ENCODE assay signal across 8 mouse cellular contexts in genomic region chr3:33824135-33824946, GRCm38 (mm10). TPM values are rescaled to one million over a fixed set of nuclear protein-coding genes. Genes with fewer than 3 reads are reported as not detected.
A peak's percentile ranks its signal among the peaks of the same experiment; 100 is the strongest.
DNase-seq lines count a peak whose midpoint lies in the region; ATAC-seq and TF ChIP-seq lines count a peak whose summit lies in the region.

No protein-coding gene starts in this region.

- no peaks in the 10 kb centered on the region for H3K9me3 ChIP-seq in G1E (replicated peaks)
- no peaks in the 10 kb centered on the region for H3K9me3 ChIP-seq in forebrain, embryonic 10.5 days
- H3K9me3 ChIP-seq in kidney, embryonic 16.5 days (ENCODE audit: low read length) = no peaks in the 10 kb centered on the region
- H3K9me3 ChIP-seq in midbrain, embryonic 14.5 days (ENCODE audit: control insufficient read depth, low read length) = no peaks in the 10 kb centered on the region

- intact Hi-C loops in left cerebral cortex, postnatal 25 days (cut with DNase I) = loop anchor here (2.0 kb wide), 1 partner anchor 94 kb away; no protein-coding TSS in a partner anchor
- intact Hi-C loops in left cerebral cortex, postnatal 36 days (cut with DNase I) = loop anchor here (1.0 to 10.0 kb wide), 2 partner anchors 95 to 230 kb away; no protein-coding TSS in a partner anchor

- H3K36me3 ChIP-seq in G1E (replicated peaks) = no peaks in the 10 kb centered on the region
- H3K36me3 ChIP-seq in forebrain, embryonic 10.5 days (replicated peaks) = no peaks in the 10 kb centered on the region
- H3K36me3 ChIP-seq in kidney, embryonic 16.5 days (ENCODE audit: insufficient read depth, low read length) = no peaks in the 10 kb centered on the region
- no peaks in the 10 kb centered on the region for H3K36me3 ChIP-seq in midbrain, embryonic 14.5 days (ENCODE audit: control insufficient read depth, insufficient read depth, low read length)

- 60% methylated on average over 9 of the region's 9 CpGs for WGBS in forebrain, embryonic 10.5 days
- WGBS in kidney, embryonic 16.5 days = 44% methylated on average over 9 of the region's 9 CpGs
- WGBS in midbrain, embryonic 14.5 days = 53% methylated on average over 9 of the region's 9 CpGs

- no peaks in the 10 kb centered on the region for H3K27me3 ChIP-seq in G1E (ENCODE audit: insufficient read depth, low read length)
- no peaks in the 10 kb centered on the region for H3K27me3 ChIP-seq in forebrain, embryonic 10.5 days (ENCODE audit: poor library complexity, severe bottlenecking)
- no peaks in the 10 kb centered on the region for H3K27me3 ChIP-seq in kidney, embryonic 16.5 days (ENCODE audit: insufficient read depth, low read length)
- H3K27me3 ChIP-seq in midbrain, embryonic 14.5 days (ENCODE audit: control insufficient read depth, insufficient read depth, low read length) = no peaks in the 10 kb centered on the region

- peak; percentile 37 for TF ChIP-seq CTCF in G1E (IDR thresholded peaks at IDR 0.05; ENCODE audit: low read depth, low read length)

- no peak overlapping the region for H3K9ac ChIP-seq in kidney, embryonic 16.5 days (replicated peaks; ENCODE audit: low read length)
- H3K9ac ChIP-seq in midbrain, embryonic 14.5 days (replicated peaks; ENCODE audit: low read length) = no peak overlapping the region

- peaks cover 28% of the 10 kb centered on the region for H3K4me1 ChIP-seq in G1E (ENCODE audit: insufficient read depth, low read depth, low read length)
- H3K4me1 ChIP-seq in forebrain, embryonic 10.5 days = no peaks in the 10 kb centered on the region
- H3K4me1 ChIP-seq in kidney, embryonic 16.5 days (ENCODE audit: insufficient read depth, low read length) = no peaks in the 10 kb centered on the region
- no peaks in the 10 kb centered on the region for H3K4me1 ChIP-seq in midbrain, embryonic 14.5 days (ENCODE audit: control insufficient read depth, insufficient read depth, low read length)

- H3K4me2 ChIP-seq in kidney, embryonic 16.5 days (replicated peaks; ENCODE audit: low read depth, low read length) = no peak overlapping the region
- no peak overlapping the region for H3K4me2 ChIP-seq in midbrain, embryonic 14.5 days (ENCODE audit: low read length)

- peak; percentile 26 to 49 for DNase-seq in left cerebral cortex, postnatal 25 days (ENCODE audit: low spot score in 2 of 2)
- DNase-seq in left cerebral cortex, postnatal 36 days (ENCODE audit: low spot score in 2 of 2) = no peak
- no peak for DNase-seq in G1E (ENCODE audit: low spot score)
- peak; percentile 25 for DNase-seq in c-Kit-positive CD71-negative TER-119-negative erythroid progenitor cells, embryonic 14.5 days (ENCODE audit: low read depth)
- peak; percentile 25 for DNase-seq in forebrain, embryonic 10.5 days (ENCODE audit: extremely low spot score, low spot score)
- DNase-seq in midbrain, embryonic 14.5 days = peak; percentile 81
- no peak for DNase-seq in ovary, postnatal 10 days (ENCODE audit: low spot score)

- no peak overlapping the region for H3K27ac ChIP-seq in forebrain, embryonic 10.5 days
- no peak overlapping the region for H3K27ac ChIP-seq in kidney, embryonic 16.5 days (ENCODE audit: low read length)
- H3K27ac ChIP-seq in midbrain, embryonic 14.5 days (replicated peaks; ENCODE audit: low read depth, low read length) = no peak overlapping the region

- peak; percentile 60; the same call in 1 of the 2 replicates for ATAC-seq in G1E (ENCODE audit: extremely low read depth, insufficient number of reproducible peaks, low FRiP score, poor library complexity, severe bottlenecking)
- peak; percentile 59; the same call in 1 of the 2 replicates for ATAC-seq in kidney, embryonic 16.5 days (ENCODE audit: low FRiP score, low TSS enrichment)
- peak; percentile 64; the same call in 1 of the 2 replicates for ATAC-seq in midbrain, embryonic 14.5 days (ENCODE audit: low FRiP score, low TSS enrichment)

- no peak overlapping the region for H3K4me3 ChIP-seq in G1E (ENCODE audit: low read depth, low read length)
- no peak overlapping the region for H3K4me3 ChIP-seq in forebrain, embryonic 10.5 days
- no peak overlapping the region for H3K4me3 ChIP-seq in kidney, embryonic 16.5 days (ENCODE audit: low read length)
- no peak overlapping the region for H3K4me3 ChIP-seq in midbrain, embryonic 14.5 days (replicated peaks; ENCODE audit: low read depth, low read length)

RNA-seq across cellular contexts. Expression of gene Ccdc39, which starts 19.8 kb away (rescaled TPM):
- 10 to 100 TPM; 23.1 to 23.8 TPM for total RNA-seq in left cerebral cortex, postnatal 25 days (2021)
- total RNA-seq in left cerebral cortex, postnatal 36 days (2021) = 10 to 100 TPM; 16.7 to 39.2 TPM
- total RNA-seq in G1E (2014; fragmentation: Nextera tagmentation) = 8.2 and 13.7 TPM in 2 replicates
- total RNA-seq in G1E (2017) = 4.1 and 5.1 TPM in 2 replicates
- 0.14 and 0.17 TPM in 2 replicates for polyA plus RNA-seq in G1E (2012)
- polyA plus RNA-seq in forebrain, embryonic 10.5 days (2016; fragmentation: Nextera tagmentation; extraction: Ambion mirVana) = 4.5 and 6.2 TPM in 2 replicates
- 4.5 and 4.6 TPM in 2 replicates for polyA plus RNA-seq in kidney, embryonic 16.5 days (2015; fragmentation: Nextera tagmentation; extraction: Ambion mirVana)
- 16.8 and 16.9 TPM in 2 replicates for polyA plus RNA-seq in midbrain, embryonic 14.5 days (2014; fragmentation: Nextera tagmentation; extraction: Ambion mirVana)

RNA-seq across cellular contexts. Expression of gene Ttc14, which starts 24.7 kb away (rescaled TPM):
- 10 to 100 TPM; 75.5 to 84.9 TPM for total RNA-seq in left cerebral cortex, postnatal 25 days (2021)
- total RNA-seq in left cerebral cortex, postnatal 36 days (2021) = 10 to 100 TPM; 57.1 to 93.7 TPM
- total RNA-seq in G1E (2014; fragmentation: Nextera tagmentation) = 64.7 and 73.2 TPM in 2 replicates
- total RNA-seq in G1E (2017) = 99.6 and 112 TPM in 2 replicates
- 30.7 and 30.8 TPM in 2 replicates for polyA plus RNA-seq in G1E (2012)
- 52.4 and 53.7 TPM in 2 replicates for polyA plus RNA-seq in forebrain, embryonic 10.5 days (2016; fragmentation: Nextera tagmentation; extraction: Ambion mirVana)
- 54.6 and 58.5 TPM in 2 replicates for polyA plus RNA-seq in kidney, embryonic 16.5 days (2015; fragmentation: Nextera tagmentation; extraction: Ambion mirVana)
- polyA plus RNA-seq in midbrain, embryonic 14.5 days (2014; fragmentation: Nextera tagmentation; extraction: Ambion mirVana) = 79.9 and 88.3 TPM in 2 replicates

Comparison
In these comparisons a context has a peak if more than half of its experiments do, and no peak if none do; other contexts are left out.
1. DNase-seq: peak in left cerebral cortex, postnatal 25 days (2 of 2), c-Kit-positive CD71-negative TER-119-negative erythroid progenitor cells, embryonic 14.5 days (single experiment), forebrain, embryonic 10.5 days (single experiment) and midbrain, embryonic 14.5 days (single experiment); none in left cerebral cortex, postnatal 36 days (0 of 2), G1E (single experiment) and ovary, postnatal 10 days (single experiment).
2. Peak in every context shown above with its lines, with median percentiles within 50 percentile points of each other: ATAC-seq.